Mouse (Mus musculus) small intestine, adult 2 months (tissue): Measurements from ENCODE around the gene Piezo1. TPM values are rescaled to one million over a fixed set of nuclear protein-coding genes. Genes with fewer than 3 reads are reported as not detected.

ENCODE experiments used
- H3K27ac ChIP-seq: fragments of 200-500 bp; 2 replicates; pipeline ENCODE4 v1.5.1; 2012; ENCODE audit warnings: low read depth, low read length, control low read depth, inconsistent platforms; ENCODE audit not compliant: insufficient read depth
- H3K27me3 ChIP-seq: fragments of 200-500 bp; 2 replicates; pipeline ENCODE4 v1.6.1; 2012; ENCODE audit warnings: mild to moderate bottlenecking, moderate library complexity, low read length, inconsistent platforms; ENCODE audit not compliant: control insufficient read depth, insufficient read depth
- H3K36me3 ChIP-seq: fragments of 200-500 bp; 2 replicates; pipeline ENCODE4 v1.6.1; 2012; ENCODE audit warnings: mild to moderate bottlenecking, low read length, control low read depth, inconsistent platforms; ENCODE audit not compliant: control insufficient read depth, insufficient read depth
- H3K4me1 ChIP-seq: fragments of 200-500 bp; 2 replicates; pipeline ENCODE4 v1.6.1; 2012; ENCODE audit warnings: low read length, inconsistent platforms, mixed read lengths; ENCODE audit not compliant: control insufficient read depth, insufficient read depth, insufficient read length
- H3K4me3 ChIP-seq: fragments of 200-500 bp; 2 replicates; pipeline ENCODE4 v1.5.1; 2012; ENCODE audit warnings: low read depth, mild to moderate bottlenecking, control low read depth, inconsistent platforms, low read length, moderate library complexity
- CTCF ChIP-seq: fragments of 200-500 bp; IDR thresholded peaks from 2 replicates; pipeline ENCODE4 v1.5.1; 2012; ENCODE audit warnings: low read depth, mild to moderate bottlenecking, control low read depth, inconsistent platforms, low read length, moderate library complexity, mixed read lengths; ENCODE audit not compliant: insufficient replicate concordance, insufficient read length; ENCODE audit errors: extremely low read depth
- POLR2A ChIP-seq: fragments of 200-500 bp; IDR thresholded peaks from 2 replicates; pipeline ENCODE4 v1.6.1; 2012; ENCODE audit warnings: low read depth, mild to moderate bottlenecking, control low read depth, inconsistent platforms, low read length, moderate library complexity
- WGBS: fragments of 180-500 bp; shearing (Covaris S2); methylation state at CpG from one replicate; pipeline ENCODE4 v1.1.7; 2018; 5-methylcytosine and 5-hydroxymethylcytosine counted together
- polyA plus RNA-seq: library from polyadenylated mRNA; depleted of rRNA; stranded (reverse); fragments of >200 nt; gene quantifications from 2 replicates; pipeline ENCODE4 v1.2.3, GENCODE M21; 2012

Piezo1 gene
- polyA plus RNA-seq, 1 experiment, result 36.4 TPM

DNA sequence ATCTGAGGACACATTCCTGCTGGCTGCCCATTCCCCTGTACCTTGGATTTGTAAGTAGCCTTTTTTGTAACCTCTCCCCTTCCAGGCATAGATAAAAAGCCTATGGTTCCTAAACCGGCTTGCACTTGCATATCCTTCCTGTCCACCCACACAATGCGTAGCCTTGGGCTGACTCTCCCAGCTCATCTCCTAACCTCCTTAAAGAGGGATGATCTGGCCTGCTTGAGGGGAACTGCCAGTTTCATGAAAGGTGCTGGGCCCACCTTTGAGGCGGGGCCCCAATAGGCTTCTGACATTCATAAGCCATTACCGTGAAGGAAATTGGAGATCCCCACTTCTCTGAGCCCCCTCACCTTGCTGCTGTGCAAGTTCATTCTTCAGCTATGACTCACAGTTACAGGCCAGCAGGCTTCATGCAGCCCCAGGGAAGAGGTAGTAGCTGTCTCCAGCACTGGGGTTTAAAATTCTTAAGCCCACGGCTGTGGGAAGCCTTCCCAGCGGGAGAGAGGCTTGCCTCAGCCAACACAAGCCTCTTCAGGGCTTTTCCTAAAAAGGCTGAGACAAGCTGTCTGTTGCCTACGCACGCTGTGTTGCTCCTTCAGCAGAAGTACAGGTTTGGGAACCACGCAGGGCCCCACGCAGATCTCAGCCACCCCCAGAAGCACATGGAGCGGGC lies 89.5 kb downstream of the Piezo1 start:
- Histone ChIP-seq H3K27me3 (peaks cover 4% of the 10 kb centered on the region; the same call in 1 of the 2 replicates), H3K4me1 (peaks cover 23% of the 10 kb centered on the region), H3K36me3 (peaks cover 6% of the 10 kb centered on the region; the same call in 1 of the 2 replicates), H3K27ac (no peak overlapping the region), H3K4me3 (no peak overlapping the region)
- no peak for TF ChIP-seq POLR2A
- no peak for TF ChIP-seq CTCF
- 80% methylated on average over 11 of the region's 11 CpGs for WGBS

GRCm38 (mm10) chr8:122460524-122461472 lies 90.3 kb downstream of the Piezo1 start, which contains the start of gene Snai3:
TSS of gene Snai3 (minus strand) at chr8:122460733.
- peaks cover 4% of the 10 kb centered on the region; the same call in 1 of the 2 replicates for H3K27me3 ChIP-seq
- no peak for TF ChIP-seq CTCF
- TF ChIP-seq POLR2A, result peak; percentile 37; the same call in 1 of the 2 replicates
- H3K27ac ChIP-seq, result peak within 1 kb of the TSS; percentile 24; the same call in 1 of the 2 replicates
- peaks cover 23% of the 10 kb centered on the region for H3K4me1 ChIP-seq
- peaks cover 1% of the 10 kb centered on the region; the same call in 1 of the 2 replicates for H3K36me3 ChIP-seq
- 3% methylated on average over 56 of the region's 56 CpGs for WGBS
- H3K4me3 ChIP-seq, result peak within 1 kb of the TSS; percentile 59

DNA sequence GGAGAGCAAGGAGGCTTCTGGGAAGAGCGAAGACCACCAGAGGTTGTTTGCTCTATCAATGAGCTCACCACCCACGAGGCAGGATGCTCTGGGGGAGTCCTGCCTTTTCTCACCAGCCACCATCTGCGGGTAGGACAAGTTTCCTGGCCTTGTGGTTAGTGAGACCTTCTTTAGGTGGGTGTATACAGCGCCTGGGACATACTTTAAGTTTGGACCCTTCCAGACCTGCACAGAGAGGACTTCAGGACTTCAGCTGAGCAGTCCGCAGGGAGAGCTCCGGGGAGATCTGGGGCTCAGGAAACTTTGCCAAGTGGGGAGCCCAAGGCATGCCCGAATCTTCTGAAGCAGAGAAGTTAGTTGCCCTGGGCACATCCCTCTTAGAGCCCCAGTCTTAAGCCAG lies 91.1 kb downstream of the Piezo1 start:
- WGBS, result 21% methylated on average over 7 of the region's 7 CpGs
- Histone ChIP-seq H3K27ac (no peak overlapping the region), H3K27me3 (peaks cover 4% of the 10 kb centered on the region; the same call in 1 of the 2 replicates), H3K36me3 (no peaks in the 10 kb centered on the region), H3K4me3 (peak overlapping the region; percentile 59), H3K4me1 (peaks cover 23% of the 10 kb centered on the region)
- no peak for TF ChIP-seq POLR2A
- no peak for TF ChIP-seq CTCF

DNA sequence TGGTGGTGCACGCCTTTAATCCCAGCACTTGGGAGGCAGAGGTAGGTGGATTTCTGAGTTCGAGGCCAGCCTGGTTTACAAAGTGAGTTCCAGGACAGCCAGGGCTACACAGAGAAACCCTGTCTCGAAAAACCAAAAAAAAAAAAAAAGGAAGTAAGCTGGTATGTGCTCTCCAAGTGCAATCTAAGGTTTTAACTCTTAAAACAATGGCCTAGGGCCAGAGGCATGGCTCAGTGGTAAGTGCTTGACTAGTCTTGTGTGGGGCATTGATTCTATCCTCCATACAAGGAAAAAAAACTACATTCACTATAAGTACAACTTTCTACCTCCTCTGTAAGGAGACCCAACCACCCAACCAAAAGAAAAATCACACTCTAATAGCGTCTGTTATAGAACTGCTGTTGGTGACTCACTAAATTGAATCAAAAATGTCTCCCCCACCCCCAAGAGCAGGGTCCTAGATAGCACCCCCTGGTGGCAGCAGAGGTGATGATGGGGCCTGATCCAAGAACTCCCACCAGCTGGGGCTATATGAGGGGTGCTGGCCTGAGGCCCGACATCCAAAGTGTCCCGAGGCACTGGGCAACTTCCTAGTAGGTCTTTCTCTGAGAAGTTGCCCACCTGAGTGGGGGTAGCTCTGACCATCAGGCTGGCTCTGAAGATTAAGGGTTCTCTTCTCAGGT lies 91.8 kb downstream of the Piezo1 start:
- Histone ChIP-seq H3K27me3 (peaks cover 4% of the 10 kb centered on the region; the same call in 1 of the 2 replicates), H3K36me3 (no peaks in the 10 kb centered on the region), H3K4me1 (peaks cover 23% of the 10 kb centered on the region), H3K4me3 (peak overlapping the region; percentile 59), H3K27ac (no peak overlapping the region)
- TF ChIP-seq POLR2A (no peak), CTCF (peak; percentile 31; the same call in 1 of the 2 replicates)
- 66% methylated on average over 6 of the region's 6 CpGs for WGBS

DNA sequence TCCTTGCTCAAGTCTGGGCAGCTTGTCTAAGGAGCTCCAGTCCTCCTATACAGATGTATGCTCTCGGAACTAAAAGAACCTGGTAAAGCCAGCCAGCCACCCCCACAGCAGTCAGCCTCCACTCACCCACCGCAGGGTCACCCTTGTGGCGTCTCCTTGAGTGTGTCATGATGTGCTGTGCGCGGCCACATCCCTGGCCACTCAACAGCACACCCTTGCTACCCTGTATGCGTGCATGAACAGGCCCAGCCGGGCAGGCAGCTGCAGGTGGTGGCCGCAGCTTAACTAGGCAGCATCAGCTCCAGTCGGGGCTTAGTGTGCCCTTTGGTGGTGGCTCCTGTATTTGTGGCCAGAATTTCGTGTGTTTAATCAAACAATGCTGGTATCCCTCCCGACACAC lies 94.0 kb downstream of the Piezo1 start:
- no peak overlapping the region for H3K27ac ChIP-seq
- H3K36me3 ChIP-seq, result no peaks in the 10 kb centered on the region
- peaks cover 4% of the 10 kb centered on the region; the same call in 1 of the 2 replicates for H3K27me3 ChIP-seq
- TF ChIP-seq POLR2A (no peak), CTCF (no peak)
- peaks cover 10% of the 10 kb centered on the region; the same call in 1 of the 2 replicates for H3K4me1 ChIP-seq
- H3K4me3 ChIP-seq, result no peak overlapping the region
- WGBS, result 85% methylated on average over 11 of the region's 11 CpGs

GRCm38 (mm10) chr8:122454409-122454808 lies 96.7 kb downstream of the Piezo1 start:
- Histone ChIP-seq H3K27me3 (no peaks in the 10 kb centered on the region), H3K4me3 (no peak overlapping the region), H3K27ac (no peak overlapping the region), H3K4me1 (no peaks in the 10 kb centered on the region), H3K36me3 (no peaks in the 10 kb centered on the region)
- WGBS, result 65% methylated on average over 6 of the region's 6 CpGs
- no peak for TF ChIP-seq POLR2A
- no peak for TF ChIP-seq CTCF

DNA sequence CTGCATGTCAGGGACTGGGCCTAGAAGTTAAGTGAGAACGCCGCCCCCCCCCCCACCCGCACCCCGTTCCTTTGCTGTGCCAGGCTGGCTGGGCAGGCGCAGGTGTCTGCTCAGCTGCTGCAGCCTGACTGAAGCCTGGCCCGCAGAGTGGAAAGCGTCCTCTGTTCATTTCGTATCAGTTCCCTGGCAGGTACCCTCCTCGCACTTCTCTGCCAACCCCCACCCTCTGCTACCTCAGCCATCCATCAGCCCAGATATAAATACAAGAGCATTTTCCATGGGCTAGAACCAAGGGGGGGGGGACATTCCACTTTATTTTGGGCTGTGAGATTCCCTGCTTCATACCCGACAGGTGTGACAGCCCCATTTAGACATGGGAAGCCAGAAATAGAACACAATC lies 99.0 kb downstream of the Piezo1 start:
- no peaks in the 10 kb centered on the region for H3K4me1 ChIP-seq
- no peak for TF ChIP-seq POLR2A
- TF ChIP-seq CTCF, result no peak
- no peaks in the 10 kb centered on the region for H3K36me3 ChIP-seq
- 91% methylated on average over 10 of the region's 10 CpGs for WGBS
- H3K27ac ChIP-seq, result no peak overlapping the region
- H3K4me3 ChIP-seq, result no peak overlapping the region
- no peaks in the 10 kb centered on the region for H3K27me3 ChIP-seq
